Mouse (Mus musculus) MEL (cell line): ENCODE results near the gene Anln.

Experiments
- CTCF ChIP-seq, 3 experiments: IDR thresholded peaks in 2 of 3; conservative IDR thresholded peaks in 1 of 3; 2 replicates each; pipeline ENCODE4 v1.5.1; 2011 to 2012; ENCODE audit warnings: low read length in 3 of 3, low read depth in 2 of 3, mild to moderate bottlenecking in 2 of 3, improper control_type of control experiment in 1 of 3, inconsistent platforms in 1 of 3, mixed read lengths in 1 of 3, moderate library complexity in 1 of 3; ENCODE audit not compliant: control insufficient read depth in 1 of 3, insufficient read depth in 1 of 3, poor library complexity in 1 of 3, severe bottlenecking in 1 of 3
- E2F4 ChIP-seq: IDR thresholded peaks from 2 replicates; pipeline ENCODE4 v1.6.1; 2011; ENCODE audit warnings: low read depth, low read length, improper control_type of control experiment, borderline replicate concordance
- EP300 ChIP-seq, 2 experiments: IDR thresholded peaks; 2 replicates each; pipeline ENCODE4 v1.6.1; 2011; ENCODE audit warnings: improper control_type of control experiment in 2 of 2, low read length in 2 of 2, low read depth in 1 of 2, mild to moderate bottlenecking in 1 of 2
- MAFK ChIP-seq: IDR thresholded peaks from 2 replicates; pipeline ENCODE4 v1.6.1; 2011; ENCODE audit warnings: low read depth, mild to moderate bottlenecking, low read length, improper control_type of control experiment, borderline replicate concordance
- NELFE ChIP-seq: IDR thresholded peaks from 2 replicates; pipeline ENCODE4 v1.6.1; 2011; ENCODE audit warnings: low read depth, low read length, improper control_type of control experiment
- POLR2A ChIP-seq, 2 experiments: IDR thresholded peaks; 2 replicates each; pipeline ENCODE4 v1.6.1; 2011 to 2012; ENCODE audit warnings: low read length in 2 of 2, mild to moderate bottlenecking in 2 of 2, control low read depth in 1 of 2, improper control_type of control experiment in 1 of 2, low read depth in 1 of 2, moderate library complexity in 1 of 2; ENCODE audit not compliant: control insufficient read depth in 1 of 2, insufficient read depth in 1 of 2, poor library complexity in 1 of 2

DNA sequence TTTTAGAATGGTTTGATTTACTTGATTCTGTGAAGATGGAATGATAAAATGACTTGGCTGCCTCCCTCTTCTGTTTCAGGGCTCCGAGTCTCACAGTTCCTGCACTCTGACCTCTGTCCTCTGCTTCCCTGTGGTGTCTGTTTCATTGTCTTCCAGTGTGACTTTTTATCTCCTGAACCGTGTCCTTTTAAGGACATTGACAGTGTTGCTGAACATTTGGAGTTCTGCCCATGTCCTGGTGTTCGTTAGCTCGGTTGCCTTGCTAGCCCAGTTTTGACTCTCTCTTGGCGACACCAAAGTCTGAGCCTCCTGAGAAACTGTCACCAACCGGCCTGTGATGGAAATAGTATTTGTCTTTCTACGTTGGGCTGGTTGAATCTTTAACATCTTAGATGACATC, 31.5 kb upstream of the Anln start:
- no peak for TF ChIP-seq CTCF (IDR thresholded peaks at IDR 0.05 in 2 of 3, conservative IDR thresholded peaks at IDR 0.05 in 1 of 3; ENCODE audit: control insufficient read depth in 1 of 3, insufficient read depth in 1 of 3, low read depth in 2 of 3, low read length in 3 of 3, poor library complexity in 1 of 3, severe bottlenecking in 1 of 3)
- TF ChIP-seq E2F4 = no peak
- no peak for TF ChIP-seq POLR2A (IDR thresholded peaks at IDR 0.05; ENCODE audit: control insufficient read depth in 1 of 2, insufficient read depth in 1 of 2, low read depth in 1 of 2, low read length in 2 of 2, poor library complexity in 1 of 2)
- no peak for TF ChIP-seq EP300 (IDR thresholded peaks at IDR 0.05; ENCODE audit: low read depth in 1 of 2, low read length in 2 of 2)
- TF ChIP-seq NELFE = no peak
- TF ChIP-seq MAFK = no peak
